Mouse (Mus musculus): ENCODE data around the gene Tmc8. TPM values are rescaled to one million over a fixed set of nuclear protein-coding genes. Genes with fewer than 3 reads are reported as not detected.

Gene Tmc8
- total RNA-seq (2023; ENCODE audit: inconsistent age) = 62.9 to 82.9 TPM (median 68.0 TPM) in 4 replicates

DNA sequence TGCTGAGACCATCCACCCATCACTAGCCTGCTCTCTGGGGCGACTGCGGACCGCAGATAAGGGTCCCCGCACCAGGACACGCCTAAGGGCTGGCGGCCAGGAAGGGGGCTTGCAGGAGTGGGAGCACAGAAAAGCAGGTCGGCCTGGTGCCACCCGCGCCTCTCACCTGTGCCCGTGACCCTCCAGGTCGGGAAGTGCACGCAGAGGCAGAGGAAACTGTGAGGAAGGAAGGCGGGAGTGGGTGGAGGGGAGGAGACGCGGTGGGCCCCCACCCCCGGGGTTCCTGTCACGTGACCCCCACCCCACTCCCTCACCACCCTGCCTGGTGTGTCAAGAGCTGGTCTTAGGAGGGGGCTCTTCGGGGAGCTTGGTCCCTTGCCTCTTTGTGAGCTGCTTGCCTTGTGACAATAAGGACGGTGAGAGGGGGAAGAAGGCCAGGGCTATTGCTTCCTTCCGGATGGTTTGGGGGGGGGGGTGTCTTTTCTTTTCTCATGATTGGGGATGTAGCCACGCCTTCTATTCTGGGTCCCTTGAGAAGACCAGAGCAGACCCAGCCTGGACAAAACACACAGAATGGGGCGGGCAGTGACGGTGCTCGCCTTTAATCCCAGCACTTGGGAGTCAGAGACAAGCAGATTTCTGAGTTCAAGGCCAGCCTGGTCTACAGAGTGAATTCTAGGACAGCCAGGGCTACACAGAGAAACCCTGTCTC lies at the start of gene Tmc8, which contains the start of gene Tmc6:
Tmc8 (plus strand) TSS at position 84 of the 712 bp plus-strand sequence.
Tmc6 (minus strand) TSS at position 206 of the 712 bp plus-strand sequence.

DNA sequence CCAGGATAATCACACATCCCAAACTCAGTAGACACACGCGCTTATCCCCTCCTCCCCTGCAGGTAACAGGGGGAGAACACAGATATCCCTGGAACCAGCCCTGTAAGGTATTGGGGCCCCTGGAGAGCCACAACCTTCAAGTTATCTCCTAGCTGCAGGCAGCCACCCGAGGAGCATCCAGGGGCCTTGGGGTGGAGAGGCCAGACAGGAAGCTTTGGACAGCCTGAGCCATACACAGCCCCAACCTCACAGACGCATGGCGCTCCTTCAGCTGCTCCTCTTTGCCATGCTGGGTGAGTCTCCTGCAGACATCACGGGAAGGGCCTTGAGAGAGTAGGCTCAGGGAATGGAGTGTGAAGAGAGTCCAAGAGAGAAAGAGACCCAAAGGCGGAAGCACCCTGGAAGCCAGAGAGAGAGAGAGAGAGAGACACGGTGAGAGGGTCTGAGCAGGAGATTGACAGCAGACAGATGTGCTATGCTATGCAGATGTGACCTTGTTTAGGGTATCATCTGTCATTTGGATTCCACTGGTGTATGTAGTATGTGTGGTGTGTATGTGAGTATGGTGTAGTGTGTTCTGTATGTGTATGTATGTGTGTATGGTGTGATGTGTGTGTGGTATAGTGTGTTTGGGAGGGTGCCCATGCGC lies 15.8 kb downstream of the Tmc8 start, which contains the start of gene 6030468B19Rik:
6030468B19Rik (plus strand) TSS at position 150 of the 649 bp plus-strand sequence.

DNA sequence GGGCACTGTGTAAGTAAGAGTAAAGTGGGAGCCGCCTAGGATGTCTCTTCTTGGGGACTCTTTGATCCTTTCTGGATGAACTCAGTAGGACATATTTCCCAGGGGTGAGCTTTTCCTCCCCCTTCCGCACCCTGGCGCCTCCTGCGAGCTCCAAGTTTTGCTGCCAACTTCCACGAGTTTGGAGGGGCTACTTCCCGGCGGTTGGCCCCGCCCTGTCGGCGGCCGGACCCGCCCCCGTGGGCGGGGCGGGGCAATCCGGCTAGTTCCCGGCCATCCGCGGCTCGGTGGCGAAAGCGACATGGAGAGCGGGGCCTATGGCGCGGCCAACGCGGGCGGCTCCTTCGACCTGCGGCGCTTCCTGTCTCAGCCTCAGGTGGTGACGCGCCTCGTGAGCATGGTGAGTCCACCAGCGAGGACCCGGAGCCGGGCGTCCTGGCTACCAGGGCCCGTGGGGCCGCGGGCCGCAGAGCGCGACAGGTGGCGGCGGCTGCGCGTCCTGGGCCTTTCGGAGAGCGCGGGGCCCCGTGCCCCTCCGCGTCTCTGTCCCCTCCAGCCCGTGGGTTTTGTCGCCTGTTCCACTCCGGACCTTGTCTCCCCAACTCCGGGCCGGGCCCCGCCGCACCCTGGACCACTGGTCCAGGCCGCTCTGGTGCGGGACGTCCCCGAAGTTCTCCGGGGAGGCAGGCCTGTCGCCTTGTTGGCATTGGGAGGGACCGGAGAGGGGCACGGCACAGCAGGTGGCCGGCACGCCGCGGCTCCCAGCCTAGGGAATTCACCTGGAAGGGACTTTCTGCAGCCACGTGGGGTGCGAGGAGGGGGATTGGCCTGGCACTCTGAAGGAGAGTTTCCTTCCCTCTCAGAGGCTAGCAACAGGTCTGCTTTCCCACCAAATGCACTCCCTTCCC lies 27.8 kb downstream of the Tmc8 start, which contains the start of the genes Gm20708 and Syngr2:
Gm20708 (plus strand) TSS at position 262 of the 905 bp plus-strand sequence.
Syngr2 (plus strand) TSS at position 262 of the 905 bp plus-strand sequence.

DNA sequence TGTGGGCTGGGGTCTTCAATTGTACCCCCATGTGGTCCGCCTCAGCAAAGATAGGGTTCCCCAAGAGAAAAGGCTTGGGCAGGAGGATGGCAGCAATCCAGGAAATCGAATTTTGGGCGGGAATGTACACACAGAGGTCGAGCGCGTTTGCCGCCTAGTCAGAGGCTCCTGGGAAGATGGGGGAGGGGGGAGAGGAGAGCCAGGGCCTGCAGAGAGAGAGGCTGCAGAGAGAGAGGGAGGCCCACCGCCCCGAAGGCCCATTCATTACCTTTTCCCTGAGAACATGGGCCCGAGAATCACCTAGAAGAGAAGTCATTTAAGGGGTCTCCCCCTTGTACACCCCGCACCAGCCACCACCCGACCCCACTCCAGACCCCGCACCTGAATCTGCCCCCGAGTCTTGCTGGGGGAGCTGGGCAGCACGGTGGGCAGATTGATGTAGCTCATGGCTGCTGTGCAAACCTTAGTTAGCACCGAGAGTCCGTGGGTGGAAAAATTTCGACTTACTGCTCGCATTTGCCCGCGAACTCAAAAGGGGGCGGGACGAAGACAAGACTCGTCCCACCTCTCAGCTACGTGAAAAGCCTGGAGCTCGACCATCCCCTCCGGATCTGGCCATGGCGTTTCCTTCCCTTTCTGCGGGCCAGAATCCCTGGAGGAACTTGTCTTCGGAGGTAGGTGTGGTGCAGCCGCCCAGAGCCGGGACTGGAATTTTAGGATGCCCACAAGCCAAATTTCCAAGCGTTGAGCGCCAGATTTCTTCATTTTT lies 43.6 kb downstream of the Tmc8 start, which contains the start of the genes Afmid and Tk1:
Afmid (plus strand) TSS at position 592 of the 769 bp plus-strand sequence.
Tk1 (minus strand) TSS at position 760 of the 769 bp plus-strand sequence.

Other genes with a start within 250 kb of the Tmc8 start
- gene Tnrc6c, start 127.8 kb upstream of the Tmc8 start, total RNA-seq (2023; ENCODE audit: inconsistent age) = 76.9 to 80.2 TPM (median 78.1 TPM) in 4 replicates
- 139 to 192 TPM (median 154 TPM) in 4 replicates for gene Tmc6, start 122 bp downstream of the Tmc8 start, total RNA-seq (2023; ENCODE audit: inconsistent age)
- 2.4 to 5.4 TPM (median 2.6 TPM) in 4 replicates for gene 6030468B19Rik, start 15.6 kb downstream of the Tmc8 start, total RNA-seq (2023; ENCODE audit: inconsistent age)
- 9.2 to 15.2 TPM (median 11.7 TPM) in 4 replicates for gene Gm20708, start 27.6 kb downstream of the Tmc8 start, total RNA-seq (2023; ENCODE audit: inconsistent age)
- gene Syngr2, start 27.6 kb downstream of the Tmc8 start, total RNA-seq (2023; ENCODE audit: inconsistent age) = 177 to 196 TPM (median 184 TPM) in 4 replicates
- gene Afmid, start 43.8 kb downstream of the Tmc8 start, total RNA-seq (2023; ENCODE audit: inconsistent age) = 22.5 to 25.5 TPM (median 23.7 TPM) in 4 replicates
- 36.8 to 49.7 TPM (median 40.1 TPM) in 4 replicates for gene Tk1, start 44.0 kb downstream of the Tmc8 start, total RNA-seq (2023; ENCODE audit: inconsistent age)
- gene Birc5, start 67.2 kb downstream of the Tmc8 start, total RNA-seq (2023; ENCODE audit: inconsistent age) = 2.0 to 3.8 TPM (median 2.9 TPM) in 4 replicates
- gene Tmem235, start 78.7 kb downstream of the Tmc8 start, total RNA-seq (2023; ENCODE audit: inconsistent age) = not detected in 4 replicates
- 1.4 to 3.8 TPM (median 2.7 TPM) in 4 replicates for gene Tha1, start 91.4 kb downstream of the Tmc8 start, total RNA-seq (2023; ENCODE audit: inconsistent age)
- 48.6 to 53.9 TPM (median 51.8 TPM) in 4 replicates for gene Socs3, start 188.0 kb downstream of the Tmc8 start, total RNA-seq (2023; ENCODE audit: inconsistent age)
- gene Pgs1, start 204.2 kb downstream of the Tmc8 start, total RNA-seq (2023; ENCODE audit: inconsistent age) = 39.7 to 45.2 TPM (median 42.5 TPM) in 4 replicates